Mouse (Mus musculus) central nervous system, embryonic 18 days (tissue): ENCODE data around the gene Chek2. TPM values are rescaled to one million over a fixed set of nuclear protein-coding genes. Genes with fewer than 3 reads are reported as not detected.

Experiments
- polyA plus RNA-seq: library from polyadenylated mRNA; depleted of rRNA; stranded (reverse); fragments of >200 nt; gene quantifications from 2 replicates; pipeline ENCODE4 v1.2.3, GENCODE M21; 2012; rRNA removed

Gene Chek2
- polyA plus RNA-seq: 4.3 and 5.1 TPM in 2 replicates

GRCm38 (mm10) chr5:110839678-110840365, at the start of gene Chek2, which contains the start of gene Hscb:
Gene Chek2 (plus strand): TSS chr5:110839979.
Gene Hscb (minus strand): TSS chr5:110839777.

GRCm38 (mm10) chr5:110809667-110810325, 30.0 kb upstream of the Chek2 start, which contains the start of gene Ulk1:
Gene Ulk1 (minus strand): TSS chr5:110810097.

DNA sequence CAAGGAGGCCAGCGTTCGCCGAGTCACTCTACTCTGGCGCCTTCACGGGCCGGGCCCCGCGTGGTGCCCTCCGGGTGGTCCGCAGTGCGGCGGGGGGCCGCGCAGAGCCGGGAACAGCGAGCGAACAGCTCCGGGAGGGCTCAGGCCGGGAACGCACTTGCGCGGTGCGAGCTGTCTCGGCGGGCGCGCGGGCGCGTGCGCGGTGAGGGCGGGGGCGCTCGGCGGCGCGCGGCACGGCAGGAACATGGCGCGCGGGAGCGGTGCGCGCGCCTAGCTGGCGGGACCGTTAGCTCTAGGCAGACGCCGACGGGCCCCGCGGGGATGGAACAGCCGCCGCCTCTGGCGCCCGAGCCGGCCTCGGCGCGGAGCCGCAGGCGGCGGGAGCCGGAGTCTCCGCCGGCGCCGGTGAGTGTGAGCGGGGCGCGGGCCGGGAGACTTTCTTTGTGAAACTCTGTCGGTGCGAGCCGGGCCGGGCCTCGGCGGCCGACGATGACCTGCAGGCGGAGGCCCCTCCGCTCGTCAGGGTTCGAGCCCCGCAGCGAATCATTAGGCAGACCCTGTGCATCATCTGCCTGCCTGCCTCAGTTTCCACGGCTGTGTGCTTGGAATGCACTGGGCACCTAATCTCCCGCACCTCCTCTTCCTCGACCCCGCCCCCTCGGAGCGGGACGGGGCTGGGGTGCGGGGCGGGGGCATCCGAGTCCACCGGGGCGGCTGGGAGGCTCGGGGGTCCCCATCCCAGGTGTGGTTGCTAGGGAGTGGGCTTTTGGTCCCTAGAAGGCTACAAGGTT, 40.0 kb downstream of the Chek2 start, which contains the start of gene Ttc28:
Ttc28 (plus strand) TSS at position 220 of the 791 bp plus-strand sequence.

Other genes with a start within 250 kb of the Chek2 start
- gene Noc4l, start 186.6 kb upstream of the Chek2 start, polyA plus RNA-seq: 55.8 and 60.1 TPM in 2 replicates
- 25.7 and 27.1 TPM in 2 replicates for gene Ddx51, start 186.5 kb upstream of the Chek2 start, polyA plus RNA-seq
- gene Ep400, start 69.3 kb upstream of the Chek2 start, polyA plus RNA-seq: 36.7 and 40.9 TPM in 2 replicates
- gene Pus1, start 59.3 kb upstream of the Chek2 start, polyA plus RNA-seq: 18.2 and 19.2 TPM in 2 replicates
- gene Ulk1, start 29.9 kb upstream of the Chek2 start, polyA plus RNA-seq: 68.2 and 83.0 TPM in 2 replicates
- gene Hscb, start 202 bp upstream of the Chek2 start, polyA plus RNA-seq: 9.3 and 9.4 TPM in 2 replicates
- 18.5 and 26.0 TPM in 2 replicates for gene Ttc28, start 39.8 kb downstream of the Chek2 start, polyA plus RNA-seq